Mouse (Mus musculus): ENCODE measurements around the gene Tifab. TPM values are rescaled to one million over a fixed set of nuclear protein-coding genes. Genes with fewer than 3 reads are reported as not detected.

The Tifab gene
- total RNA-seq, 1 experiment, result 0.13 TPM

- no peak overlapping the region for H3K9ac ChIP-seq (ENCODE audit: insufficient read depth, low read depth, low read length, poor library complexity, severe bottlenecking)
- no peaks in the 10 kb centered on the region for H3K36me3 ChIP-seq (ENCODE audit: control insufficient read depth, insufficient read depth, low read length, poor library complexity, severe bottlenecking)
- no peaks in the 10 kb centered on the region for H3K9me3 ChIP-seq (ENCODE audit: control insufficient read depth, insufficient read depth, low read depth, low read length)
- 0 out of 4 replicates have a peak, but pooled peaks cover 0 to under 1% of the 10 kb centered on the region in 2 experiments for H3K4me1 ChIP-seq (ENCODE audit: control insufficient read depth in 2 of 2, insufficient read depth in 2 of 2, low read length in 2 of 2, poor library complexity in 1 of 2)
- no peak overlapping the region for H3K4me3 ChIP-seq (ENCODE audit: insufficient read depth in 1 of 2, low read depth in 1 of 2, low read length in 2 of 2, poor library complexity in 1 of 2, severe bottlenecking in 1 of 2)
- no peak for DNase-seq (ENCODE audit: low read depth, low spot score)
- in situ Hi-C loops (cut with MboI; ENCODE audit: low sequenced_read_pairs in 2 of 2, unreplicated experiment in 2 of 2), result no loop called here
- no peak for TF ChIP-seq ZC3H11A (IDR thresholded peaks at IDR 0.05; ENCODE audit: borderline replicate concordance, low read depth, low read length)
- no peak for TF ChIP-seq MAFK (IDR thresholded peaks at IDR 0.05; ENCODE audit: insufficient read depth, low read depth, low read length)
- H3K27ac ChIP-seq (ENCODE audit: insufficient read depth, low read depth, low read length, poor library complexity, severe bottlenecking), result no peak overlapping the region
Measured at GRCm38 (mm10) chr13:56172901-56173545, 5.7 kb downstream of the Tifab start.

GRCm38 (mm10) chr13:56172106-56172505 lies 6.6 kb downstream of the Tifab start:
- H3K4me3 ChIP-seq (ENCODE audit: insufficient read depth in 1 of 2, low read depth in 1 of 2, low read length in 2 of 2, poor library complexity in 1 of 2, severe bottlenecking in 1 of 2), result no peak overlapping the region
- H3K27ac ChIP-seq (ENCODE audit: insufficient read depth, low read depth, low read length, poor library complexity, severe bottlenecking), result no peak overlapping the region
- H3K9ac ChIP-seq (ENCODE audit: insufficient read depth, low read depth, low read length, poor library complexity, severe bottlenecking), result no peak overlapping the region
- TF ChIP-seq MAFK (IDR thresholded peaks at IDR 0.05; ENCODE audit: insufficient read depth, low read depth, low read length) (no peak), CHD2 (IDR thresholded peaks at IDR 0.05; ENCODE audit: low read depth, low read length) (no peak), ZC3H11A (IDR thresholded peaks at IDR 0.05; ENCODE audit: borderline replicate concordance, low read depth, low read length) (no peak), HCFC1 (IDR thresholded peaks at IDR 0.05; ENCODE audit: borderline replicate concordance, insufficient read depth, low read length) (no peak), ZNF384 (IDR thresholded peaks at IDR 0.05; ENCODE audit: low read depth, low read length) (no peak)
- H3K9me3 ChIP-seq (ENCODE audit: control insufficient read depth, insufficient read depth, low read depth, low read length), result no peaks in the 10 kb centered on the region
- H3K36me3 ChIP-seq (ENCODE audit: control insufficient read depth, insufficient read depth, low read length, poor library complexity, severe bottlenecking), result no peaks in the 10 kb centered on the region
- in situ Hi-C loops (cut with MboI; ENCODE audit: low sequenced_read_pairs in 2 of 2, unreplicated experiment in 2 of 2), result no loop called here
- H3K4me1 ChIP-seq (ENCODE audit: control insufficient read depth in 2 of 2, insufficient read depth in 2 of 2, low read length in 2 of 2, poor library complexity in 1 of 2), result peaks cover 0 to 3% of the 10 kb centered on the region in 2 experiments; a peak in 1 of 4 replicates
- no peak for DNase-seq (ENCODE audit: low read depth, low spot score)

- no peak overlapping the region for H3K9ac ChIP-seq (ENCODE audit: insufficient read depth, low read depth, low read length, poor library complexity, severe bottlenecking)
- no peaks in the 10 kb centered on the region for H3K36me3 ChIP-seq (ENCODE audit: control insufficient read depth, insufficient read depth, low read length, poor library complexity, severe bottlenecking)
- H3K4me1 ChIP-seq (ENCODE audit: control insufficient read depth in 2 of 2, insufficient read depth in 2 of 2, low read length in 2 of 2, poor library complexity in 1 of 2), result peaks cover 0 to 3% of the 10 kb centered on the region in 2 experiments; a peak in 1 of 4 replicates
- in situ Hi-C loops (cut with MboI; ENCODE audit: low sequenced_read_pairs in 2 of 2, unreplicated experiment in 2 of 2), result no loop called here
- no peaks in the 10 kb centered on the region for H3K9me3 ChIP-seq (ENCODE audit: control insufficient read depth, insufficient read depth, low read depth, low read length)
- H3K4me3 ChIP-seq (ENCODE audit: insufficient read depth in 1 of 2, low read depth in 1 of 2, low read length in 2 of 2, poor library complexity in 1 of 2, severe bottlenecking in 1 of 2), result no peak overlapping the region
- H3K27ac ChIP-seq (ENCODE audit: insufficient read depth, low read depth, low read length, poor library complexity, severe bottlenecking), result no peak overlapping the region
- TF ChIP-seq MAFK (IDR thresholded peaks at IDR 0.05; ENCODE audit: insufficient read depth, low read depth, low read length) (no peak), ZNF384 (IDR thresholded peaks at IDR 0.05; ENCODE audit: low read depth, low read length) (no peak), CHD2 (IDR thresholded peaks at IDR 0.05; ENCODE audit: low read depth, low read length) (no peak), ZC3H11A (IDR thresholded peaks at IDR 0.05; ENCODE audit: borderline replicate concordance, low read depth, low read length) (no peak), HCFC1 (IDR thresholded peaks at IDR 0.05; ENCODE audit: borderline replicate concordance, insufficient read depth, low read length) (no peak)
- no peak for DNase-seq (ENCODE audit: low read depth, low spot score)
Measured at GRCm38 (mm10) chr13:56168403-56168781, 10.3 kb downstream of the Tifab start.

- Histone ChIP-seq H3K4me1 (ENCODE audit: control insufficient read depth in 2 of 2, insufficient read depth in 2 of 2, low read length in 2 of 2, poor library complexity in 1 of 2) (peaks cover 0 to 3% of the 10 kb centered on the region in 2 experiments; a peak in 1 of 4 replicates), H3K36me3 (ENCODE audit: control insufficient read depth, insufficient read depth, low read length, poor library complexity, severe bottlenecking) (no peaks in the 10 kb centered on the region), H3K9ac (ENCODE audit: insufficient read depth, low read depth, low read length, poor library complexity, severe bottlenecking) (no peak overlapping the region), H3K27ac (ENCODE audit: insufficient read depth, low read depth, low read length, poor library complexity, severe bottlenecking) (no peak overlapping the region), H3K4me3 (ENCODE audit: insufficient read depth in 1 of 2, low read depth in 1 of 2, low read length in 2 of 2, poor library complexity in 1 of 2, severe bottlenecking in 1 of 2) (no peak overlapping the region), H3K9me3 (ENCODE audit: control insufficient read depth, insufficient read depth, low read depth, low read length) (no peaks in the 10 kb centered on the region)
- 0 out of 2 replicates have a peak, but pooled peaks have one; percentile 14 for TF ChIP-seq ZC3H11A (IDR thresholded peaks at IDR 0.05; ENCODE audit: borderline replicate concordance, low read depth, low read length)
- no peak for TF ChIP-seq CHD2 (IDR thresholded peaks at IDR 0.05; ENCODE audit: low read depth, low read length)
- no peak for TF ChIP-seq HCFC1 (IDR thresholded peaks at IDR 0.05; ENCODE audit: borderline replicate concordance, insufficient read depth, low read length)
- TF ChIP-seq MAFK (IDR thresholded peaks at IDR 0.05; ENCODE audit: insufficient read depth, low read depth, low read length), result no peak
- no peak for TF ChIP-seq ZNF384 (IDR thresholded peaks at IDR 0.05; ENCODE audit: low read depth, low read length)
- DNase-seq (ENCODE audit: low read depth, low spot score), result no peak
- in situ Hi-C loops (cut with MboI; ENCODE audit: low sequenced_read_pairs in 2 of 2, unreplicated experiment in 2 of 2), result no loop called here
Measured at GRCm38 (mm10) chr13:56167446-56168402, 11.0 kb downstream of the Tifab start.

Measured in ES-E14 (cell line).